Mouse (Mus musculus) intestine, postnatal 0 days (tissue): ENCODE measurements around the gene Adamts16. TPM values are rescaled to one million over a fixed set of nuclear protein-coding genes. Genes with fewer than 3 reads are reported as not detected.

ENCODE experiments used
- ATAC-seq: fragments of 200-750 bp; cut with Nextera tagmentation; 2 replicates; pipeline ENCODE4 v1.8.0; 2017; ENCODE audit warnings: mild to moderate bottlenecking, moderate TSS enrichment, moderate library complexity
- H3K27ac ChIP-seq: fragments of 300-500 bp; sonication (generic); 2 replicates; pipeline ENCODE4 v1.5.1; 2014; ENCODE audit warnings: mild to moderate bottlenecking, low read depth, low read length, moderate library complexity
- H3K27me3 ChIP-seq: fragments of 300-500 bp; sonication (generic); replicated peaks from 2 replicates; pipeline ENCODE4 v1.6.1; 2014; ENCODE audit warnings: low read length, mixed read lengths; ENCODE audit not compliant: control insufficient read depth, insufficient read depth
- H3K36me3 ChIP-seq: fragments of 300-500 bp; sonication (generic); 2 replicates; pipeline ENCODE4 v1.6.1; 2014; ENCODE audit warnings: mild to moderate bottlenecking, moderate library complexity; ENCODE audit not compliant: control insufficient read depth, insufficient read depth
- H3K4me1 ChIP-seq: fragments of 300-500 bp; sonication (generic); replicated peaks from 2 replicates; pipeline ENCODE4 v1.6.1; 2014; ENCODE audit warnings: antibody characterized with exemption, low read length, mixed read lengths; ENCODE audit not compliant: control insufficient read depth, insufficient read depth
- H3K4me2 ChIP-seq: fragments of 300-500 bp; sonication (generic); replicated peaks from 2 replicates; pipeline ENCODE4 v1.6.1; 2014; ENCODE audit warnings: low read depth, mild to moderate bottlenecking, moderate library complexity
- H3K4me3 ChIP-seq: fragments of 300-500 bp; sonication (generic); 2 replicates; pipeline ENCODE4 v1.5.1; 2014; ENCODE audit warnings: low read depth, low read length
- H3K9ac ChIP-seq: fragments of 300-500 bp; sonication (generic); 2 replicates; pipeline ENCODE4 v1.6.1; 2014; ENCODE audit warnings: mild to moderate bottlenecking, low read depth, low read length
- H3K9me3 ChIP-seq: fragments of 300-500 bp; sonication (generic); 2 replicates; pipeline ENCODE4 v1.6.1; 2016; ENCODE audit warnings: mixed run types; ENCODE audit not compliant: control insufficient read depth
- CTCF ChIP-seq: sonication (generic); IDR thresholded peaks from 2 replicates; pipeline ENCODE4 v1.5.1; 2016; ENCODE audit warnings: low read depth, mild to moderate bottlenecking, control low read depth, antibody characterized with exemption, moderate library complexity
- WGBS: fragments of 180-500 bp; shearing (Covaris S2); extraction: QIAGEN DNeasy Blood & Tissue Kit; methylation state at CpG from one replicate; pipeline ENCODE4 v1.1.7; 2014; 5-methylcytosine and 5-hydroxymethylcytosine counted together
- polyA plus RNA-seq: library from polyadenylated mRNA; unstranded; fragments of >200 nt; fragmentation: Nextera tagmentation; extraction: Ambion mirVana; gene quantifications from 2 replicates; pipeline ENCODE4 v1.2.1, GENCODE M21; 2015

Gene Adamts16
- polyA plus RNA-seq, 1 experiment from 2014 or later = 0.20 TPM

GRCm38 (mm10) chr13:70823757-70824156 lies 17.9 kb downstream of the Adamts16 start:
- no peaks in the 10 kb centered on the region for H3K4me1 ChIP-seq
- H3K4me3 ChIP-seq = no peak overlapping the region
- H3K27ac ChIP-seq = no peak overlapping the region
- H3K9me3 ChIP-seq = no peaks in the 10 kb centered on the region
- H3K4me2 ChIP-seq = no peak overlapping the region
- no peaks in the 10 kb centered on the region for H3K36me3 ChIP-seq
- H3K27me3 ChIP-seq = no peaks in the 10 kb centered on the region
- no peak overlapping the region for H3K9ac ChIP-seq
- TF ChIP-seq CTCF = no peak
- 49% methylated on average over 8 of the region's 8 CpGs for WGBS
- ATAC-seq = no peak; the same call in 1 of the 2 replicates

- no peak overlapping the region for H3K9ac ChIP-seq
- no peaks in the 10 kb centered on the region for H3K36me3 ChIP-seq
- no peaks in the 10 kb centered on the region for H3K9me3 ChIP-seq
- no peaks in the 10 kb centered on the region for H3K27me3 ChIP-seq
- TF ChIP-seq CTCF = no peak
- H3K4me1 ChIP-seq = no peaks in the 10 kb centered on the region
- 77% methylated on average over 5 of the region's 5 CpGs for WGBS
- H3K4me2 ChIP-seq = no peak overlapping the region
- no peak for ATAC-seq
- H3K4me3 ChIP-seq = no peak overlapping the region
- H3K27ac ChIP-seq = no peak overlapping the region
These were observed 22.6 kb downstream of the Adamts16 start for GRCm38 (mm10) chr13:70818982-70819381.

- no peaks in the 10 kb centered on the region for H3K36me3 ChIP-seq
- H3K27me3 ChIP-seq = no peaks in the 10 kb centered on the region
- no peak overlapping the region for H3K4me2 ChIP-seq
- WGBS = 27% methylated on average over 3 of the region's 3 CpGs
- no peak overlapping the region for H3K9ac ChIP-seq
- no peaks in the 10 kb centered on the region for H3K9me3 ChIP-seq
- ATAC-seq = no peak
- no peak overlapping the region for H3K27ac ChIP-seq
- TF ChIP-seq CTCF = no peak
- no peaks in the 10 kb centered on the region for H3K4me1 ChIP-seq
- H3K4me3 ChIP-seq = no peak overlapping the region
These were observed 27.2 kb downstream of the Adamts16 start for GRCm38 (mm10) chr13:70814423-70814822.

- WGBS = 90% methylated on average over 3 of the region's 3 CpGs
- no peaks in the 10 kb centered on the region for H3K9me3 ChIP-seq
- no peaks in the 10 kb centered on the region for H3K36me3 ChIP-seq
- H3K27me3 ChIP-seq = no peaks in the 10 kb centered on the region
- no peak overlapping the region for H3K4me3 ChIP-seq
- H3K4me1 ChIP-seq = no peaks in the 10 kb centered on the region
- H3K4me2 ChIP-seq = no peak overlapping the region
- H3K27ac ChIP-seq = no peak overlapping the region
- no peak overlapping the region for H3K9ac ChIP-seq
- no peak for ATAC-seq
- TF ChIP-seq CTCF = no peak
These were observed 36.1 kb downstream of the Adamts16 start for GRCm38 (mm10) chr13:70805506-70805905.

GRCm38 (mm10) chr13:70802849-70803248 lies 38.8 kb downstream of the Adamts16 start:
- Histone ChIP-seq H3K9ac (no peak overlapping the region), H3K27ac (no peak overlapping the region), H3K36me3 (no peaks in the 10 kb centered on the region), H3K4me1 (no peaks in the 10 kb centered on the region), H3K4me2 (no peak overlapping the region), H3K4me3 (no peak overlapping the region), H3K27me3 (no peaks in the 10 kb centered on the region), H3K9me3 (no peaks in the 10 kb centered on the region)
- ATAC-seq = no peak
- no peak for TF ChIP-seq CTCF
- WGBS = 57% methylated on average over 1 of the region's 1 CpGs

GRCm38 (mm10) chr13:70799322-70799721 lies 42.3 kb downstream of the Adamts16 start:
- no peak overlapping the region for H3K9ac ChIP-seq
- TF ChIP-seq CTCF = no peak
- no peaks in the 10 kb centered on the region for H3K27me3 ChIP-seq
- WGBS = 71% methylated on average over 3 of the region's 3 CpGs
- no peaks in the 10 kb centered on the region for H3K4me1 ChIP-seq
- H3K9me3 ChIP-seq = no peaks in the 10 kb centered on the region
- H3K4me3 ChIP-seq = no peak overlapping the region
- H3K4me2 ChIP-seq = no peak overlapping the region
- no peak for ATAC-seq
- H3K36me3 ChIP-seq = no peaks in the 10 kb centered on the region
- H3K27ac ChIP-seq = no peak overlapping the region

GRCm38 (mm10) chr13:70798396-70798795 lies 43.2 kb downstream of the Adamts16 start:
- no peak for ATAC-seq
- Histone ChIP-seq H3K36me3 (no peaks in the 10 kb centered on the region), H3K27me3 (no peaks in the 10 kb centered on the region), H3K4me1 (no peaks in the 10 kb centered on the region), H3K27ac (no peak overlapping the region), H3K9ac (no peak overlapping the region), H3K4me2 (no peak overlapping the region), H3K9me3 (no peaks in the 10 kb centered on the region), H3K4me3 (no peak overlapping the region)
- 73% methylated on average over 5 of the region's 5 CpGs for WGBS
- no peak for TF ChIP-seq CTCF
